In the genomic region with DNA sequence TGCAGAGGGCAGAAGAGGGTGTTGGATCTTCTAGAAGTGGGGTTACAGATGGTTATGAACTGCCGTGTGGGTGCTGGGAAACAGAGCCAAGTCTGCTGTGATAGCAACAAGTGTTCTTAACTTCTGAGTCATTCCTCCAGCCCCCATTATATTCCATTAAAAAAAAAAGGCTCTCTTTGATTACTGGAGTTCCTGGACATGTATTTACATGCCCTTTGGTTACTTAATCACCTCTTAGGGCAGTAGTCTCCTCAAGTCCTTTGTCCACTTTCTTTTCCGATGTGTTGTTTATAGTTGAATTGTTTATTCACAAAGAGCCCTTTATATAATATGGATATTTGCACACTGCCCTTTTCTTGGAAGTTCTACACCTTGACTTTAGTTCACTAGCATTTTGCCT, we compare ENCODE assay signal across 23 mouse cellular contexts.
A peak's percentile ranks its signal among the peaks of the same experiment; 100 is the strongest.
DNase-seq lines count a peak whose midpoint lies in the region; ATAC-seq and TF ChIP-seq lines count a peak whose summit lies in the region.
"Had no signal": no experiment of that assay in that cellular context is flagged by ENCODE, and none has a peak within 500 bp of the region (broad histone marks: within the 10 kb centered on the region; RNA-seq: fewer than 3 reads in every experiment).

No protein-coding gene starts in this region.

- no peak for TF ChIP-seq POLR2A in lung, adult 2 months (IDR thresholded peaks at IDR 0.05; ENCODE audit: borderline replicate concordance, extremely low read depth, low read depth, low read length)
- no peak for TF ChIP-seq POLR2A in small intestine, adult 2 months (IDR thresholded peaks at IDR 0.05; ENCODE audit: low read depth, low read length)

- H3K36me3 ChIP-seq in lung, postnatal 0 days (ENCODE audit: insufficient read depth, low read length), result no peaks in the 10 kb centered on the region
- no peaks in the 10 kb centered on the region for H3K36me3 ChIP-seq in small intestine, adult 2 months (ENCODE audit: control insufficient read depth, insufficient read depth, low read length)
- H3K36me3 ChIP-seq in stomach, postnatal 0 days (ENCODE audit: control insufficient read depth, insufficient read depth, low read length), result no peaks in the 10 kb centered on the region
- H3K36me3 ChIP-seq: embryonic facial prominence, embryonic 10.5 days; embryonic facial prominence, embryonic 12.5 days; forebrain, embryonic 12.5 days had no signal

- TF ChIP-seq CTCF in lung, postnatal 0 days (IDR thresholded peaks at IDR 0.05), result no peak
- TF ChIP-seq CTCF in lung, adult 2 months (IDR thresholded peaks at IDR 0.05; ENCODE audit: insufficient read depth, low read length), result no peak
- no peak for TF ChIP-seq CTCF in small intestine, adult 2 months (IDR thresholded peaks at IDR 0.05; ENCODE audit: extremely low read depth, insufficient read length, insufficient replicate concordance, low read depth, low read length)
- no peak for TF ChIP-seq CTCF in stomach, postnatal 0 days (IDR thresholded peaks at IDR 0.05; ENCODE audit: low read depth)

- no peaks in the 10 kb centered on the region for H3K27me3 ChIP-seq in lung, postnatal 0 days (replicated peaks; ENCODE audit: insufficient read depth, low read length)
- no peaks in the 10 kb centered on the region for H3K27me3 ChIP-seq in small intestine, adult 2 months (ENCODE audit: control insufficient read depth, insufficient read depth, low read length)
- H3K27me3 ChIP-seq in stomach, postnatal 0 days (ENCODE audit: control insufficient read depth, insufficient read depth, low read length), result no peaks in the 10 kb centered on the region
- H3K27me3 ChIP-seq: embryonic facial prominence, embryonic 12.5 days; forebrain, embryonic 12.5 days had no signal

- no peaks in the 10 kb centered on the region for H3K9me3 ChIP-seq in lung, postnatal 0 days (ENCODE audit: low read length)
- H3K9me3 ChIP-seq in stomach, postnatal 0 days (ENCODE audit: control insufficient read depth, low read length), result no peaks in the 10 kb centered on the region
- H3K9me3 ChIP-seq: embryonic facial prominence, embryonic 10.5 days; embryonic facial prominence, embryonic 12.5 days; forebrain, embryonic 10.5 days; forebrain, embryonic 12.5 days had no signal

- WGBS in lung, postnatal 0 days, result 11% methylated on average over 2 of the region's 2 CpGs
- 10% methylated on average over 2 of the region's 2 CpGs for WGBS in lung, adult 2 months
- WGBS in small intestine, adult 2 months, result 24% methylated on average over 2 of the region's 2 CpGs
- WGBS in stomach, postnatal 0 days, result 14% methylated on average over 2 of the region's 2 CpGs

- H3K4me2 ChIP-seq in lung, postnatal 0 days (replicated peaks; ENCODE audit: low read depth, low read length), result no peak overlapping the region
- no peak overlapping the region for H3K4me2 ChIP-seq in stomach, postnatal 0 days (replicated peaks; ENCODE audit: low read depth)
- H3K4me2 ChIP-seq: embryonic facial prominence, embryonic 12.5 days; forebrain, embryonic 12.5 days had no signal

- peak; percentile 66 for DNase-seq in lung, postnatal 0 days (ENCODE audit: low spot score)
- no peak for DNase-seq in lung, adult 2 months
- peak; percentile 35 for DNase-seq in lung, postnatal 36 days
- no peak for DNase-seq in lung, postnatal 10 days
- DNase-seq in stomach, postnatal 0 days (ENCODE audit: low spot score), result no peak
- no peak for DNase-seq in kidney, postnatal 25 days
- DNase-seq in kidney, adult 11 months, result no peak
- DNase-seq: adrenal gland, adult 2 months; adrenal gland, postnatal 10 days; adrenal gland, postnatal 25 days; cerebellum, adult 11-12 months; cerebellum, adult 2 months; cerebellum, adult 9-10 months; cerebellum, postnatal 10 days; cerebellum, postnatal 25 days had no signal

- no peak overlapping the region for H3K9ac ChIP-seq in lung, postnatal 0 days (replicated peaks; ENCODE audit: low read depth)
- H3K9ac ChIP-seq in stomach, postnatal 0 days (ENCODE audit: low read length), result no peak overlapping the region
- H3K9ac ChIP-seq: embryonic facial prominence, embryonic 12.5 days; forebrain, embryonic 12.5 days had no signal

- peaks cover 28% of the 10 kb centered on the region for H3K4me1 ChIP-seq in lung, postnatal 0 days (ENCODE audit: insufficient read depth, low read depth, low read length)
- H3K4me1 ChIP-seq in lung, adult 2 months (ENCODE audit: control insufficient read depth, insufficient read depth, low read length), result peaks cover 44% of the 10 kb centered on the region
- H3K4me1 ChIP-seq in small intestine, adult 2 months (ENCODE audit: control insufficient read depth, insufficient read depth, insufficient read length, low read length), result peaks cover 42% of the 10 kb centered on the region
- peaks cover 28% of the 10 kb centered on the region for H3K4me1 ChIP-seq in stomach, postnatal 0 days (replicated peaks; ENCODE audit: control insufficient read depth, insufficient read depth)

- H3K4me3 ChIP-seq in lung, postnatal 0 days (ENCODE audit: low read depth, low read length), result no peak overlapping the region
- no peak overlapping the region for H3K4me3 ChIP-seq in lung, adult 2 months (replicated peaks; ENCODE audit: extremely low read depth, low read depth, low read length)
- no peak overlapping the region for H3K4me3 ChIP-seq in small intestine, adult 2 months (ENCODE audit: low read depth, low read length)
- no peak overlapping the region for H3K4me3 ChIP-seq in stomach, postnatal 0 days (ENCODE audit: low read depth, low read length)
- H3K4me3 ChIP-seq: embryonic facial prominence, embryonic 10.5 days; embryonic facial prominence, embryonic 12.5 days; erythroblast, embryonic 14.5 days; forebrain, embryonic 10.5 days; forebrain, embryonic 12.5 days had no signal

- peak; percentile 68 for TF ChIP-seq EP300 in lung, postnatal 0 days (IDR thresholded peaks at IDR 0.05)
- TF ChIP-seq EP300 in stomach, postnatal 0 days (optimal IDR thresholded peaks at IDR 0.05), result no peak

- H3K27ac ChIP-seq in lung, postnatal 0 days (ENCODE audit: low read length), result no peak overlapping the region
- 0 out of 2 replicates have a peak overlapping the region, but pooled peaks have one; percentile 19 for H3K27ac ChIP-seq in small intestine, adult 2 months (ENCODE audit: insufficient read depth, low read depth, low read length)
- H3K27ac ChIP-seq in stomach, postnatal 0 days (replicated peaks), result peak overlapping the region; percentile 49; the same call in 1 of the 2 replicates
- H3K27ac ChIP-seq: embryonic facial prominence, embryonic 10.5 days; embryonic facial prominence, embryonic 12.5 days; forebrain, embryonic 10.5 days; forebrain, embryonic 12.5 days had no signal

- ATAC-seq in lung, postnatal 0 days, result peak; percentile 17; the same call in 1 of the 2 replicates
- ATAC-seq in stomach, postnatal 0 days (ENCODE audit: low FRiP score, low TSS enrichment), result peak; percentile 20; the same call in 1 of the 2 replicates
- ATAC-seq: forebrain, embryonic 14.5 days; forebrain, embryonic 16.5 days had no signal

Comparison
In these comparisons a context has a peak if more than half of its experiments do, and no peak if none do; other contexts are left out.
1. DNase-seq: peak in lung, postnatal 0 days (single experiment) and lung, postnatal 36 days (single experiment); none in lung, adult 2 months (single experiment), lung, postnatal 10 days (single experiment), stomach, postnatal 0 days (single experiment), kidney, postnatal 25 days (0 of 2) and kidney, adult 11 months (single experiment).